Mouse (Mus musculus): ENCODE results near the gene Tbc1d22b. TPM values are rescaled to one million over a fixed set of nuclear protein-coding genes. Genes with fewer than 3 reads are reported as not detected.

Gene Tbc1d22b
- polyA plus RNA-seq, 1 experiment, result 47.8 TPM

DNA sequence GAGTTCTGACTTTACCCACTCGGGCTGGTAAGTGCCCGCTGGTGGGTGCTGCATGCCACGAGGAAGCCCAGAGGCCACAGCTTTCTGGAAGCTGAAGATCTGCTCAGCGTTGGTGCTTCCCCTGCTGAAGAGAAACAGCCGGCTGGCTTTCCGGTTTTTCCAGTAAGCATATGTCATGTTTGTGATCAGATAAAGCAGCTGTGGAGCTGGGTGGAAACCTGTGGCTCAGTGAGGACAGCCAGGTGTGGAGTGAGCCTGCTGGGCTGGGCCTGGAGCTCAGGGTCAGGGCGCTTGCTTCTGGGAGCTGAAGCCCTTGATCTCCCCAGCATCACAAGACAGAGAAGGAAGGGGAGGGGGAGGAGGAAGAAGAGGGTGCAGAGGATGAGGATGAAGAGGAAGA is 7.3 kb downstream of the Tbc1d22b start:
- DNase-seq, result no peak
- H3K27ac ChIP-seq (ENCODE audit: control insufficient read depth, insufficient read depth, low read length), result peak overlapping the region; percentile 52; the same call in 1 of the 2 replicates
- H3K4me1 ChIP-seq (replicated peaks; ENCODE audit: control insufficient read depth, insufficient read depth, low read length), result peaks cover 26% of the 10 kb centered on the region

DNA sequence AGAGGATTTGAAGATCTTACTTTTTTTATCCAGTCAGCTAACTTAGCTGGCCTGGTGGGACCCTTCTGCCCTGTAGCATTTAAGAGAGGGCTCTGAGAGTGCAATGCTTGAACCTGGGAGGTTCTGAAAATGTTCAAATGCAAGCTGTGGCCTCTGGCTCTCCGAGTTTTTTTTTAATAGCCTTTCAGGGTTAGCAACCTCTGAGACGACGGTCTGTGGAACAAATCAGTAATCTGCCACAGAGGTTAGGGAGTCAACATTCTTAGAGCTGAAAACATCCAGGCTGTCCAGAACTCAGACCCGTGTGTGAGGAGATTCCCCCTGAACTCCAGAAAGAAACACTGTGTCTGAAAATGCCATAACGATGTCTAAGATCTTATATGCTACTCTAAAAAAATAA is 8.9 kb downstream of the Tbc1d22b start:
- H3K4me1 ChIP-seq (replicated peaks; ENCODE audit: control insufficient read depth, insufficient read depth, low read length), result peaks cover 15% of the 10 kb centered on the region
- no peak overlapping the region for H3K27ac ChIP-seq (ENCODE audit: control insufficient read depth, insufficient read depth, low read length)
- TF ChIP-seq CTCF (IDR thresholded peaks at IDR 0.05; ENCODE audit: borderline replicate concordance, control insufficient read depth, extremely low read depth, insufficient read depth, low read length, poor library complexity) (no peak), POLR2A (IDR thresholded peaks at IDR 0.05; ENCODE audit: control insufficient read depth, extremely low read depth, insufficient read depth, low read length, poor library complexity) (no peak)
- WGBS, result 93% methylated on average over 5 of the region's 5 CpGs
- no peaks in the 10 kb centered on the region for H3K27me3 ChIP-seq (ENCODE audit: control insufficient read depth, insufficient read depth, low read length)
- H3K4me3 ChIP-seq (ENCODE audit: control insufficient read depth, insufficient read depth, low read length), result no peak overlapping the region
- no peak for DNase-seq
- H3K36me3 ChIP-seq (ENCODE audit: control insufficient read depth, insufficient read depth, low read length), result no peaks in the 10 kb centered on the region

More for the DNA sequence above, 7.3 kb downstream of the Tbc1d22b start:
- 53% methylated on average over 7 of the region's 7 CpGs for WGBS
- no peak for TF ChIP-seq CTCF (IDR thresholded peaks at IDR 0.05; ENCODE audit: borderline replicate concordance, control insufficient read depth, extremely low read depth, insufficient read depth, low read length, poor library complexity)
- no peak for TF ChIP-seq POLR2A (IDR thresholded peaks at IDR 0.05; ENCODE audit: control insufficient read depth, extremely low read depth, insufficient read depth, low read length, poor library complexity)
- no peak overlapping the region for H3K4me3 ChIP-seq (ENCODE audit: control insufficient read depth, insufficient read depth, low read length)
- H3K36me3 ChIP-seq (ENCODE audit: control insufficient read depth, insufficient read depth, low read length), result no peaks in the 10 kb centered on the region
- H3K27me3 ChIP-seq (ENCODE audit: control insufficient read depth, insufficient read depth, low read length), result no peaks in the 10 kb centered on the region

DNA sequence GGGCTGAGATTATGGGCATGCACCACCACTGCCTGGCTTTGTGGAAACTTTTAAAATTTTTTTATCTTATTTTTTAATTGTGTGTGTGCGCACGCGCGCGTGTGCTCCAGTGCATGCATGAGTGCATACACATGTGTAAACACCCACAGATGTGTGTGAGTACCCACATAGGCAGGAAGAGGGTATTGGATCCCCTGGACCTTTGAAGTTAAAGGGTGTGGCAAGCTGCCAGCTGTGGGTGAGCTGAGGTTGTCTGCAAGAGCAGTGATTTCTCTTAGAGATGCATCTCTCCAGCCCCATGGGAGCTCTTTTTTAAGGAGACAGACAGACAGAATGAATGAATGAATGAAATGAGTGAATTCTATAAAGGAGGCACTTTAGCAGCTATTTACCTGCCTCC is 15.9 kb downstream of the Tbc1d22b start:
- H3K36me3 ChIP-seq (ENCODE audit: control insufficient read depth, insufficient read depth, low read length), result peaks cover 23% of the 10 kb centered on the region
- no peaks in the 10 kb centered on the region for H3K4me1 ChIP-seq (replicated peaks; ENCODE audit: control insufficient read depth, insufficient read depth, low read length)
- H3K27me3 ChIP-seq (ENCODE audit: control insufficient read depth, insufficient read depth, low read length), result no peaks in the 10 kb centered on the region
- no peak for DNase-seq
- no peak overlapping the region for H3K4me3 ChIP-seq (ENCODE audit: control insufficient read depth, insufficient read depth, low read length)
- TF ChIP-seq POLR2A (IDR thresholded peaks at IDR 0.05; ENCODE audit: control insufficient read depth, extremely low read depth, insufficient read depth, low read length, poor library complexity) (no peak), CTCF (IDR thresholded peaks at IDR 0.05; ENCODE audit: borderline replicate concordance, control insufficient read depth, extremely low read depth, insufficient read depth, low read length, poor library complexity) (no peak)
- WGBS, result 94% methylated on average over 5 of the region's 5 CpGs
- no peak overlapping the region for H3K27ac ChIP-seq (ENCODE audit: control insufficient read depth, insufficient read depth, low read length)

DNA sequence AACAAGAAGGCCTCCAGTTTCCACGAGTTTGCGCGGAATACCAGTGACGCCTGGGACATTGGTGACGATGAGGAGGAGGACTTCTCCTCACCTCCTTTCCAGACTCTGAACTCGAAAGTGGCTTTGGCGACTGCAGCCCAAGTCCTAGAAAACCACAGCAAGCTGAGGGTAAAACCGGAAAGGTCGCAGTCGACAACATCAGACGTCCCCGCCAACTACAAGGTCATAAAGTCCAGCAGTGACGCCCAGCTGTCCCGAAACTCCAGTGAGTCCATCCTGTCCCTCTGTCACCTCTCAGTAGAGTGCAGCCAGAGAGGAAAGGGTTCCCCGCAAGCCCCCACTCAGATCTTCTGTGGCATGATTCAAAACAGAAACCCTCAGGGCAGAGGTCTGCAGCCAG is 18.9 kb downstream of the Tbc1d22b start:
- Histone ChIP-seq H3K27me3 (ENCODE audit: control insufficient read depth, insufficient read depth, low read length) (no peaks in the 10 kb centered on the region), H3K4me1 (replicated peaks; ENCODE audit: control insufficient read depth, insufficient read depth, low read length) (no peaks in the 10 kb centered on the region), H3K36me3 (ENCODE audit: control insufficient read depth, insufficient read depth, low read length) (peaks cover 52% of the 10 kb centered on the region), H3K27ac (ENCODE audit: control insufficient read depth, insufficient read depth, low read length) (no peak overlapping the region), H3K4me3 (ENCODE audit: control insufficient read depth, insufficient read depth, low read length) (no peak overlapping the region)
- TF ChIP-seq CTCF (IDR thresholded peaks at IDR 0.05; ENCODE audit: borderline replicate concordance, control insufficient read depth, extremely low read depth, insufficient read depth, low read length, poor library complexity), result no peak
- TF ChIP-seq POLR2A (IDR thresholded peaks at IDR 0.05; ENCODE audit: control insufficient read depth, extremely low read depth, insufficient read depth, low read length, poor library complexity), result no peak
- WGBS, result 96% methylated on average over 15 of the region's 15 CpGs
- DNase-seq, result no peak

DNA sequence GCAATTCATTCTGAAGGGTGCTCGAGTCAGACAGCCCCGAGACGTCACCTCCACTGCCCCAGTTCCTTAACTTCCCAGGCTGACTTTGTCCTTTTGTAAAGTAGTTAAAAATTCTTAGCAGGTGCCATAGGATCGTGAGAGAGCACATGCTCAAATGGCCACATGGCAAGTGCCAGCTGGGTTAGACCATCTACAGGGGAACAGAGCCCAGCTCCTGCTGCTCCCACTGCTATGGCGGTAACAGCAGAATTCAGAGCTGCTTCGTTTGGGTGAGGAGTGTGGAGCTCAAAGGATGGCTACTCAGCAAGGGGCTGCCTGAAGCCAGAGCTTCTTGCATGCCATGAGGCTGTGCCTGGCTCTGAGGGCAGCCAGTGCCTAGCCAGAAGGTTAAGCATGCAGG is 20.2 kb downstream of the Tbc1d22b start:
- H3K36me3 ChIP-seq (ENCODE audit: control insufficient read depth, insufficient read depth, low read length), result peaks cover 53% of the 10 kb centered on the region
- DNase-seq, result no peak
- no peaks in the 10 kb centered on the region for H3K27me3 ChIP-seq (ENCODE audit: control insufficient read depth, insufficient read depth, low read length)
- H3K27ac ChIP-seq (ENCODE audit: control insufficient read depth, insufficient read depth, low read length), result no peak overlapping the region
- 95% methylated on average over 6 of the region's 6 CpGs for WGBS
- no peaks in the 10 kb centered on the region for H3K4me1 ChIP-seq (replicated peaks; ENCODE audit: control insufficient read depth, insufficient read depth, low read length)
- no peak overlapping the region for H3K4me3 ChIP-seq (ENCODE audit: control insufficient read depth, insufficient read depth, low read length)
- TF ChIP-seq CTCF (IDR thresholded peaks at IDR 0.05; ENCODE audit: borderline replicate concordance, control insufficient read depth, extremely low read depth, insufficient read depth, low read length, poor library complexity), result no peak
- no peak for TF ChIP-seq POLR2A (IDR thresholded peaks at IDR 0.05; ENCODE audit: control insufficient read depth, extremely low read depth, insufficient read depth, low read length, poor library complexity)

DNA sequence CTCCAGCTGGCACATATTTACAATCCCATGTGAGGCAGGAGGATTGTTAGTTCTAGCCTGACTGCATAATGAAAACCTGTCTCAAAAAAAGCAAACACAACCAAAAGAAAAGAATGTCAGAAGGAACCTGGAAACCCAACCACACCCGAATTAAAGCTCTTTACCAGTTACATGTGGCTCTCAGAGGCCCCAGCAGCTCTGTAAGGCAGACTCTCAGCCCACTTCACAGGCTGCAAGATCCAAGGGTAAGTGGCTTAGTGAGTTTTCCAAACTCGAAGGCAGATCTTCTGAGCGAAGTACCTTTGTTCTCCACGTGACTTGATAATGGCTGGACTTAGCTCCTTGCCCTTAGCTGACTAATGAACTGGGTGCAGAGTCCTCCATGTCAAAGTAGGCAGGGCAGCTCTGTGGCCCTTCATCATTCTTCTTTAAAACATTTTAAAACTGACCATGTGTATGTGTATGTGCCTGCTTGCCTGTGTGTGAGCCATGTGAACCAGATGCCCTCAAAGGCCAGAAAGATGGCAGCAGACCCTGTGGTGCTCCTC is 30.1 kb downstream of the Tbc1d22b start:
- Histone ChIP-seq H3K27ac (ENCODE audit: control insufficient read depth, insufficient read depth, low read length) (no peak overlapping the region), H3K27me3 (ENCODE audit: control insufficient read depth, insufficient read depth, low read length) (no peaks in the 10 kb centered on the region), H3K36me3 (ENCODE audit: control insufficient read depth, insufficient read depth, low read length) (peaks cover 37% of the 10 kb centered on the region), H3K4me1 (replicated peaks; ENCODE audit: control insufficient read depth, insufficient read depth, low read length) (peaks cover 11% of the 10 kb centered on the region), H3K4me3 (ENCODE audit: control insufficient read depth, insufficient read depth, low read length) (no peak overlapping the region)
- 93% methylated on average over 4 of the region's 4 CpGs for WGBS
- no peak for TF ChIP-seq CTCF (IDR thresholded peaks at IDR 0.05; ENCODE audit: borderline replicate concordance, control insufficient read depth, extremely low read depth, insufficient read depth, low read length, poor library complexity)
- TF ChIP-seq POLR2A (IDR thresholded peaks at IDR 0.05; ENCODE audit: control insufficient read depth, extremely low read depth, insufficient read depth, low read length, poor library complexity), result no peak
- no peak for DNase-seq

DNA sequence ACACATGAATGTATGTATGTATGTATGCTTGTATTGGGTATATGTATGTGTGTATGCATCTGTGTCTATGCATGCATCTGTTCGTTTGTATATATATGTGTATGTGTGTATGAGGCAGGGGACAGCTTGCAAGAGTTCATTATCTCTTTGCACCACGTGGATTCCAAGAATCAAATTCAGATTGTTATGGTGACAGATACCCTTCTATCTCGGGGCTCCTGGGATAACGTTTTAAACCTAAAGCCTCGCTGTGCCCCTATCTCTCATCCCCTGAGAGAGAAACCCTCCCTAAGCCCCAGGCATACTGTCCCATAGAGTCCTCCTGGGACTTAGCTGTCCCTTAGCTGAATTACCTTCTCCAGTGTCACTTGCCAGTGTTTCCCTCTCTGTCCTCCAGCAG is 34.0 kb downstream of the Tbc1d22b start:
- Histone ChIP-seq H3K36me3 (ENCODE audit: control insufficient read depth, insufficient read depth, low read length) (peaks cover 16% of the 10 kb centered on the region), H3K4me1 (replicated peaks; ENCODE audit: control insufficient read depth, insufficient read depth, low read length) (peaks cover 33% of the 10 kb centered on the region), H3K4me3 (ENCODE audit: control insufficient read depth, insufficient read depth, low read length) (no peak overlapping the region), H3K27me3 (ENCODE audit: control insufficient read depth, insufficient read depth, low read length) (no peaks in the 10 kb centered on the region), H3K27ac (ENCODE audit: control insufficient read depth, insufficient read depth, low read length) (no peak overlapping the region; the same call in 1 of the 2 replicates)
- WGBS, result 85% methylated on average over 5 of the region's 5 CpGs
- TF ChIP-seq CTCF (IDR thresholded peaks at IDR 0.05; ENCODE audit: borderline replicate concordance, control insufficient read depth, extremely low read depth, insufficient read depth, low read length, poor library complexity) (no peak), POLR2A (IDR thresholded peaks at IDR 0.05; ENCODE audit: control insufficient read depth, extremely low read depth, insufficient read depth, low read length, poor library complexity) (no peak)
- no peak for DNase-seq

All from thymus, adult 2 months (tissue).